Mouse (Mus musculus) small intestine, adult 2 months (tissue): Measurements from ENCODE around the gene Sufu. TPM values are rescaled to one million over a fixed set of nuclear protein-coding genes. Genes with fewer than 3 reads are reported as not detected.

Experiments used
- H3K27ac ChIP-seq: fragments of 200-500 bp; 2 replicates; pipeline ENCODE4 v1.5.1; 2012; ENCODE audit warnings: low read depth, low read length, control low read depth, inconsistent platforms; ENCODE audit not compliant: insufficient read depth
- H3K27me3 ChIP-seq: fragments of 200-500 bp; 2 replicates; pipeline ENCODE4 v1.6.1; 2012; ENCODE audit warnings: mild to moderate bottlenecking, moderate library complexity, low read length, inconsistent platforms; ENCODE audit not compliant: control insufficient read depth, insufficient read depth
- H3K36me3 ChIP-seq: fragments of 200-500 bp; 2 replicates; pipeline ENCODE4 v1.6.1; 2012; ENCODE audit warnings: mild to moderate bottlenecking, low read length, control low read depth, inconsistent platforms; ENCODE audit not compliant: control insufficient read depth, insufficient read depth
- H3K4me1 ChIP-seq: fragments of 200-500 bp; 2 replicates; pipeline ENCODE4 v1.6.1; 2012; ENCODE audit warnings: low read length, inconsistent platforms, mixed read lengths; ENCODE audit not compliant: control insufficient read depth, insufficient read depth, insufficient read length
- H3K4me3 ChIP-seq: fragments of 200-500 bp; 2 replicates; pipeline ENCODE4 v1.5.1; 2012; ENCODE audit warnings: low read depth, mild to moderate bottlenecking, control low read depth, inconsistent platforms, low read length, moderate library complexity
- CTCF ChIP-seq: fragments of 200-500 bp; IDR thresholded peaks from 2 replicates; pipeline ENCODE4 v1.5.1; 2012; ENCODE audit warnings: low read depth, mild to moderate bottlenecking, control low read depth, inconsistent platforms, low read length, moderate library complexity, mixed read lengths; ENCODE audit not compliant: insufficient replicate concordance, insufficient read length; ENCODE audit errors: extremely low read depth
- POLR2A ChIP-seq: fragments of 200-500 bp; IDR thresholded peaks from 2 replicates; pipeline ENCODE4 v1.6.1; 2012; ENCODE audit warnings: low read depth, mild to moderate bottlenecking, control low read depth, inconsistent platforms, low read length, moderate library complexity
- WGBS: fragments of 180-500 bp; shearing (Covaris S2); methylation state at CpG from one replicate; pipeline ENCODE4 v1.1.7; 2018; 5-methylcytosine and 5-hydroxymethylcytosine counted together
- polyA plus RNA-seq: library from polyadenylated mRNA; depleted of rRNA; stranded (reverse); fragments of >200 nt; gene quantifications from 2 replicates; pipeline ENCODE4 v1.2.3, GENCODE M21; 2012

Sufu gene
- polyA plus RNA-seq, 1 experiment = 9.4 TPM

- no peak overlapping the region for H3K27ac ChIP-seq
- no peaks in the 10 kb centered on the region for H3K4me1 ChIP-seq
- H3K4me3 ChIP-seq = no peak overlapping the region
- WGBS = 81% methylated on average over 7 of the region's 7 CpGs
- no peaks in the 10 kb centered on the region for H3K27me3 ChIP-seq
- TF ChIP-seq POLR2A = no peak
- TF ChIP-seq CTCF = no peak
- peaks cover 12% of the 10 kb centered on the region for H3K36me3 ChIP-seq
Measured at GRCm38 (mm10) chr19:46400558-46400957, 3.9 kb downstream of the Sufu start.

GRCm38 (mm10) chr19:46404030-46404429, 7.3 kb downstream of the Sufu start:
- WGBS = 97% methylated on average over 1 of the region's 1 CpGs
- Histone ChIP-seq H3K4me3 (no peak overlapping the region), H3K27me3 (no peaks in the 10 kb centered on the region), H3K36me3 (peaks cover 13% of the 10 kb centered on the region), H3K27ac (no peak overlapping the region), H3K4me1 (no peaks in the 10 kb centered on the region)
- TF ChIP-seq POLR2A (no peak), CTCF (no peak)

- H3K36me3 ChIP-seq = peaks cover 10% of the 10 kb centered on the region; the same call in 1 of the 2 replicates
- 84% methylated on average over 8 of the region's 8 CpGs for WGBS
- H3K27me3 ChIP-seq = no peaks in the 10 kb centered on the region
- H3K4me3 ChIP-seq = no peak overlapping the region
- H3K27ac ChIP-seq = no peak overlapping the region
- no peak for TF ChIP-seq CTCF
- TF ChIP-seq POLR2A = no peak
- no peaks in the 10 kb centered on the region for H3K4me1 ChIP-seq
Measured at GRCm38 (mm10) chr19:46406592-46407386, 10.1 kb downstream of the Sufu start.

DNA sequence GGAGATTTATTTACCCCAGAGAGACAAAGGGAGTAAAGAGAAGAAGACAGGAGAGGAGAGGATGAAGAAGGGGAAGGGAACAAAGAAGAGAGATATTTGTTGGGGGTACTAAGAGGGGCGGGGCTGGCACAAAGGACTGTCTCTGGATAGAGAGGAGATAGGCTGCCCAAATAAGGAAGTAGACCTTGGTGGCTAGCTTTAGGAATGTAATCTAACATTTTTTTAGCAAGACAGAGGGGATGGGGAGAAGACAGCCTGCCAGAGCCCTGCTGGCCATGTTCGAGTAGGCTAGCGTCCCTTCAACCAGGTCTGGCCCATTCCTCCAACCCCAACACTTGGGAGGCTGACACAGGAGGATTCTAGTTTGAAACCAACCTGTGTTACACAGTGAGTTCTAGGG, 12.8 kb downstream of the Sufu start:
- Histone ChIP-seq H3K27me3 (no peaks in the 10 kb centered on the region), H3K4me1 (no peaks in the 10 kb centered on the region), H3K36me3 (peaks cover 4% of the 10 kb centered on the region; the same call in 1 of the 2 replicates), H3K27ac (no peak overlapping the region), H3K4me3 (no peak overlapping the region)
- WGBS = 71% methylated on average over 3 of the region's 3 CpGs
- no peak for TF ChIP-seq CTCF
- no peak for TF ChIP-seq POLR2A

- H3K27ac ChIP-seq = no peak overlapping the region
- 82% methylated on average over 12 of the region's 12 CpGs for WGBS
- no peak for TF ChIP-seq POLR2A
- no peak for TF ChIP-seq CTCF
Measured at GRCm38 (mm10) chr19:46412056-46412805, 15.5 kb downstream of the Sufu start.

DNA sequence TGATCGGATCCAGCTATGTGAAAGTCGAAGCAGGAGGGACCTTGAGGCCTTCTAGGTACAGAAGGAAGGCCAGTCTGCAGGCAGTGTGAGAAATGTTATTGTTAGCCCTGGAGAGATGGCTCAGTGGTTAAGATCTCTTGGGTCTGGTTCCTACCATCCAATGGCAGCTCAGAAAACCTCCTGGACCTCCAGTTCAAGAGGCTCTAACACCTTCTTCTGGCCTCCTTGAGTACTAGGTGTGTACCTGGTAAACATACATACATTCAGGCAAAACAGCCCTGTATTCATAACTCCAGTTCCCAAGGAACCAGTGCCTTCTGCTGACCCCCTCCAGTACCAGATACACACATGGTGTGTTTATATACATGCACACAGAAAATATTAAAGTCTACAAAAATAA, 17.3 kb downstream of the Sufu start:
- peaks cover 2% of the 10 kb centered on the region; the same call in 1 of the 2 replicates for H3K4me1 ChIP-seq
- H3K27me3 ChIP-seq = no peaks in the 10 kb centered on the region
- no peak for TF ChIP-seq CTCF
- no peak for TF ChIP-seq POLR2A
- H3K4me3 ChIP-seq = no peak overlapping the region
- 85% methylated on average over 2 of the region's 2 CpGs for WGBS
- H3K36me3 ChIP-seq = no peaks in the 10 kb centered on the region
- no peak overlapping the region for H3K27ac ChIP-seq

More at GRCm38 (mm10) chr19:46412056-46412805, 15.5 kb downstream of the Sufu start:
- no peak overlapping the region for H3K4me3 ChIP-seq
- 0 out of 2 replicates have a peak, but pooled peaks cover 1% of the 10 kb centered on the region for H3K36me3 ChIP-seq
- no peaks in the 10 kb centered on the region for H3K4me1 ChIP-seq
- no peaks in the 10 kb centered on the region for H3K27me3 ChIP-seq

GRCm38 (mm10) chr19:46414486-46414885, 17.8 kb downstream of the Sufu start:
- no peak overlapping the region for H3K4me3 ChIP-seq
- H3K27me3 ChIP-seq = no peaks in the 10 kb centered on the region
- 83% methylated on average over 8 of the region's 8 CpGs for WGBS
- no peaks in the 10 kb centered on the region for H3K36me3 ChIP-seq
- peaks cover 2% of the 10 kb centered on the region; the same call in 1 of the 2 replicates for H3K4me1 ChIP-seq
- no peak for TF ChIP-seq CTCF
- TF ChIP-seq POLR2A = no peak
- H3K27ac ChIP-seq = no peak overlapping the region
